Mouse (Mus musculus) T-helper 17 cell (primary cell): ENCODE results near the gene Rita1.

Source experiments
- in situ Hi-C, 2 experiments: fragments of 300-600 bp; cut with MboI, MseI; formaldehyde crosslinking; loops; 1 replicate in 1 of 2; 2 replicates in 1 of 2; pipeline ENCODE4 v1.15.1; 2025; ENCODE audit warnings: high pct_unique_total_duplicates in 2 of 2

Gene Rita1

GRCm38 (mm10) chr5:120627515-120628300 lies 15.3 kb upstream of the Rita1 start:
- in situ Hi-C loops: loop anchor here in 1 of 2 experiments (5.0 kb wide), 1 partner anchor 35 kb away; no protein-coding TSS in a partner anchor

GRCm38 (mm10) chr5:120626399-120626798 lies 14.0 kb upstream of the Rita1 start:
- in situ Hi-C loops: loop anchor here in 1 of 2 experiments (5.0 kb wide), 1 partner anchor 36 kb away; no protein-coding TSS in a partner anchor

GRCm38 (mm10) chr5:120624427-120624826 lies 12.0 kb upstream of the Rita1 start:
- in situ Hi-C loops: loop anchor here in 1 of 2 experiments (5.0 kb wide), 2 partner anchors 38 to 88 kb away; partner anchors contain the start of gene Dtx1

- in situ Hi-C loops: loop anchor here in 1 of 2 experiments (5.0 kb wide), 2 partner anchors 40 to 90 kb away; partner anchors contain the start of gene Dtx1
Observed at GRCm38 (mm10) chr5:120622198-120622851, 9.9 kb upstream of the Rita1 start.

- in situ Hi-C loops: loop anchor here in 1 of 2 experiments (5.0 kb wide), 2 partner anchors 40 to 90 kb away; partner anchors contain the start of gene Dtx1
Observed at GRCm38 (mm10) chr5:120621846-120622197, 9.4 kb upstream of the Rita1 start.

- in situ Hi-C loops: loop anchor here in 1 of 2 experiments (5.0 kb wide), 2 partner anchors 41 to 91 kb away; partner anchors contain the start of gene Dtx1
Observed at GRCm38 (mm10) chr5:120621078-120621765, 8.8 kb upstream of the Rita1 start.

- in situ Hi-C loops: loop anchor here in 1 of 2 experiments (5.0 kb wide), 2 partner anchors 42 to 92 kb away; partner anchors contain the start of gene Dtx1
Observed at GRCm38 (mm10) chr5:120620375-120621077, 8.1 kb upstream of the Rita1 start.

- in situ Hi-C loops: loop anchor here in 1 of 2 experiments (5.0 kb wide), 1 partner anchor 93 kb away; the partner anchor contains the start of gene Dtx1
Observed at GRCm38 (mm10) chr5:120619201-120619600, 6.8 kb upstream of the Rita1 start.

- in situ Hi-C loops: loop anchor here in 1 of 2 experiments (5.0 kb wide), 1 partner anchor 94 kb away; the partner anchor contains the start of gene Dtx1
Observed at GRCm38 (mm10) chr5:120618778-120619177, 6.4 kb upstream of the Rita1 start.

- in situ Hi-C loops: loop anchor here in 1 of 2 experiments (5.0 kb wide), 1 partner anchor 96 kb away; the partner anchor contains the start of gene Dtx1
Observed at GRCm38 (mm10) chr5:120615903-120616302, 3.5 kb upstream of the Rita1 start.

- in situ Hi-C loops: no loop called here
Observed at GRCm38 (mm10) chr5:120612822-120613604, 624 bp upstream of the Rita1 start.

- in situ Hi-C loops: no loop called here
Observed at GRCm38 (mm10) chr5:120611416-120611815, 973 bp downstream of the Rita1 start.

- in situ Hi-C loops: no loop called here
Observed at GRCm38 (mm10) chr5:120610906-120611305, 1.5 kb downstream of the Rita1 start.

GRCm38 (mm10) chr5:120609246-120609775 lies 3.1 kb downstream of the Rita1 start:
- in situ Hi-C loops: loop anchor here in 1 of 2 experiments (5.0 kb wide), 1 partner anchor 102 kb away; no protein-coding TSS in a partner anchor

- in situ Hi-C loops: loop anchor here in 1 of 2 experiments (5.0 kb wide), 1 partner anchor 100 kb away; no protein-coding TSS in a partner anchor
Observed at GRCm38 (mm10) chr5:120607335-120607734, 5.1 kb downstream of the Rita1 start.

GRCm38 (mm10) chr5:120606590-120607200 lies 5.7 kb downstream of the Rita1 start:
- in situ Hi-C loops: loop anchor here in 1 of 2 experiments (5.0 kb wide), 1 partner anchor 99 kb away; no protein-coding TSS in a partner anchor

- in situ Hi-C loops: loop anchor here in 1 of 2 experiments (5.0 kb wide), 1 partner anchor 98 kb away; no protein-coding TSS in a partner anchor
Observed at GRCm38 (mm10) chr5:120605688-120606087, 6.7 kb downstream of the Rita1 start.

GRCm38 (mm10) chr5:120605241-120605661 lies 7.1 kb downstream of the Rita1 start:
- in situ Hi-C loops: loop anchor here in 1 of 2 experiments (5.0 kb wide), 1 partner anchor 98 kb away; no protein-coding TSS in a partner anchor
